In genomic region chr14:58034567-58034966, GRCm38 (mm10) we compare ENCODE assay signal across 9 mouse cellular contexts. TPM values are rescaled to one million over a fixed set of nuclear protein-coding genes. Genes with fewer than 3 reads are reported as not detected.
A peak's percentile ranks its signal among the peaks of the same experiment; 100 is the strongest.
DNase-seq lines count a peak whose midpoint lies in the region; ATAC-seq and TF ChIP-seq lines count a peak whose summit lies in the region.
"Had no signal": no experiment of that assay in that cellular context is flagged by ENCODE, and none has a peak within 500 bp of the region (broad histone marks: within the 10 kb centered on the region; RNA-seq: fewer than 3 reads in every experiment).

No protein-coding gene starts in this region.

- no peak overlapping the region for H3K4me2 ChIP-seq in forebrain, postnatal 0 days (ENCODE audit: low read depth)
- no peak overlapping the region for H3K4me2 ChIP-seq in lung, postnatal 0 days (replicated peaks; ENCODE audit: low read depth, low read length)
- H3K4me2 ChIP-seq: limb, embryonic 12.5 days had no signal

- 0 out of 2 replicates have a peak, but pooled peaks have one; percentile 45 for ATAC-seq in cerebellum, adult (ENCODE audit: insufficient number of reproducible peaks, low FRiP score, low TSS enrichment)
- ATAC-seq in forebrain, postnatal 0 days, result peak; percentile 20; the same call in 1 of the 2 replicates
- no peak for ATAC-seq in lung, postnatal 0 days

- peaks cover 7% of the 10 kb centered on the region; the same call in 1 of the 2 replicates for H3K4me1 ChIP-seq in heart, embryonic 10.5 days
- H3K4me1 ChIP-seq in forebrain, postnatal 0 days (ENCODE audit: insufficient read depth), result no peaks in the 10 kb centered on the region
- no peaks in the 10 kb centered on the region for H3K4me1 ChIP-seq in lung, postnatal 0 days (ENCODE audit: insufficient read depth, low read depth, low read length)

- H3K27me3 ChIP-seq in heart, embryonic 10.5 days (ENCODE audit: insufficient read depth, poor library complexity, severe bottlenecking), result no peaks in the 10 kb centered on the region
- H3K27me3 ChIP-seq in forebrain, postnatal 0 days (ENCODE audit: insufficient read depth, low read length), result no peaks in the 10 kb centered on the region
- no peaks in the 10 kb centered on the region for H3K27me3 ChIP-seq in lung, postnatal 0 days (replicated peaks; ENCODE audit: insufficient read depth, low read length)
- no peaks in the 10 kb centered on the region for H3K27me3 ChIP-seq in splenic B cell, adult 2 months (ENCODE audit: control insufficient read depth, insufficient read depth, low read length, poor library complexity, severe bottlenecking)
- H3K27me3 ChIP-seq: limb, embryonic 12.5 days had no signal

- peak; percentile 87 for TF ChIP-seq CTCF in forebrain, postnatal 0 days (IDR thresholded peaks at IDR 0.05; ENCODE audit: low read depth)
- TF ChIP-seq CTCF in lung, postnatal 0 days (IDR thresholded peaks at IDR 0.05), result peak; percentile 79

- no peaks in the 10 kb centered on the region for H3K36me3 ChIP-seq in heart, embryonic 10.5 days
- H3K36me3 ChIP-seq in forebrain, postnatal 0 days (ENCODE audit: insufficient read depth), result no peaks in the 10 kb centered on the region
- H3K36me3 ChIP-seq in lung, postnatal 0 days (ENCODE audit: insufficient read depth, low read length), result no peaks in the 10 kb centered on the region
- H3K36me3 ChIP-seq in splenic B cell, adult 2 months (ENCODE audit: control insufficient read depth, insufficient read depth, low read length, poor library complexity, severe bottlenecking), result no peaks in the 10 kb centered on the region
- H3K36me3 ChIP-seq: limb, embryonic 12.5 days had no signal

- no peak overlapping the region for H3K9ac ChIP-seq in forebrain, postnatal 0 days
- H3K9ac ChIP-seq in lung, postnatal 0 days (replicated peaks; ENCODE audit: low read depth), result no peak overlapping the region
- H3K9ac ChIP-seq: limb, embryonic 12.5 days had no signal

- H3K9me3 ChIP-seq in heart, embryonic 10.5 days, result no peaks in the 10 kb centered on the region
- no peaks in the 10 kb centered on the region for H3K9me3 ChIP-seq in forebrain, postnatal 0 days (ENCODE audit: low read length)
- no peaks in the 10 kb centered on the region for H3K9me3 ChIP-seq in lung, postnatal 0 days (ENCODE audit: low read length)
- H3K9me3 ChIP-seq: limb, embryonic 12.5 days had no signal

- WGBS in heart, embryonic 10.5 days, result 12% methylated on average over 8 of the region's 8 CpGs
- WGBS in forebrain, postnatal 0 days, result 7% methylated on average over 8 of the region's 8 CpGs
- 8% methylated on average over 8 of the region's 8 CpGs for WGBS in large intestine, adult 2 months
- 7% methylated on average over 8 of the region's 8 CpGs for WGBS in lung, postnatal 0 days

- H3K4me3 ChIP-seq in heart, embryonic 10.5 days, result no peak overlapping the region
- no peak overlapping the region for H3K4me3 ChIP-seq in forebrain, postnatal 0 days (ENCODE audit: low read depth, low read length)
- no peak overlapping the region for H3K4me3 ChIP-seq in lung, postnatal 0 days (ENCODE audit: low read depth, low read length)
- H3K4me3 ChIP-seq: limb, embryonic 12.5 days had no signal

- peak; percentile 13 to 77 for DNase-seq in heart, adult 18-20 months
- DNase-seq in heart, embryonic 10.5 days (ENCODE audit: low spot score), result no peak
- peak; percentile 20 for DNase-seq in CD4-positive helper T cell, adult 2 months (ENCODE audit: low read depth, low spot score)
- peak; percentile 83 for DNase-seq in forebrain, postnatal 0 days
- DNase-seq in large intestine, adult 2 months (ENCODE audit: low read depth, low spot score), result peak; percentile 11
- peak; percentile 45 for DNase-seq in lung, postnatal 0 days (ENCODE audit: low spot score)
- DNase-seq in splenic B cell, adult 2 months (ENCODE audit: low read depth, low spot score), result peak; percentile 42

- no peak for TF ChIP-seq EP300 in lung, postnatal 0 days (IDR thresholded peaks at IDR 0.05)

- no peak overlapping the region for H3K27ac ChIP-seq in heart, embryonic 10.5 days
- H3K27ac ChIP-seq in forebrain, postnatal 0 days (ENCODE audit: low read depth, low read length), result no peak overlapping the region
- H3K27ac ChIP-seq in lung, postnatal 0 days (ENCODE audit: low read length), result no peak overlapping the region
- H3K27ac ChIP-seq: limb, embryonic 12.5 days had no signal

RNA-seq across cellular contexts. Expression of gene Micu2, which starts 35.5 kb away (rescaled TPM):
- 10 to 100 TPM; 77.3 to 83.5 TPM for total RNA-seq in heart, adult 18-20 months (2021)
- polyA plus RNA-seq in heart, embryonic 10.5 days (2016; fragmentation: Nextera tagmentation; extraction: Ambion mirVana), result 82.7 and 88.7 TPM in 2 replicates
- 65.1 and 67.9 TPM in 2 replicates for total RNA-seq in forebrain, postnatal 0 days (2014; rRNA removed)
- polyA plus RNA-seq in forebrain, postnatal 0 days (2015; fragmentation: Nextera tagmentation; extraction: Ambion mirVana), result 66.8 and 72.1 TPM in 2 replicates
- 19.2 and 30.1 TPM in 2 replicates for polyA plus RNA-seq in large intestine, adult 2 months (2012; rRNA removed)
- polyA plus RNA-seq in lung, postnatal 0 days (2015; fragmentation: Nextera tagmentation; extraction: Ambion mirVana), result 46.2 and 55.9 TPM in 2 replicates

RNA-seq across cellular contexts. Expression of gene Fgf9, which starts 35.8 kb away (rescaled TPM):
- 1 to 10 TPM; 7.1 TPM for total RNA-seq in heart, adult 18-20 months (2021)
- 5.4 and 9.0 TPM in 2 replicates for polyA plus RNA-seq in heart, embryonic 10.5 days (2016; fragmentation: Nextera tagmentation; extraction: Ambion mirVana)
- total RNA-seq in forebrain, postnatal 0 days (2014; rRNA removed), result 6.9 and 14.8 TPM in 2 replicates
- 9.6 and 16.4 TPM in 2 replicates for polyA plus RNA-seq in forebrain, postnatal 0 days (2015; fragmentation: Nextera tagmentation; extraction: Ambion mirVana)
- polyA plus RNA-seq in large intestine, adult 2 months (2012; rRNA removed), result 1.5 and 1.9 TPM in 2 replicates
- 2.7 and 3.1 TPM in 2 replicates for polyA plus RNA-seq in lung, postnatal 0 days (2015; fragmentation: Nextera tagmentation; extraction: Ambion mirVana)
